Mouse (Mus musculus) MEL (cell line): ENCODE data around the gene Csad. TPM values are rescaled to one million over a fixed set of nuclear protein-coding genes. Genes with fewer than 3 reads are reported as not detected.

Source experiments
- DNase-seq: peaks from one replicate; pipeline ENCODE4 v3.0.0; 2011; ENCODE audit warnings: low read depth, low spot score
- H3K27ac ChIP-seq: 2 replicates; pipeline ENCODE4 v1.5.1; 2012; ENCODE audit warnings: low read depth, mild to moderate bottlenecking, control low read depth, low read length, moderate library complexity; ENCODE audit not compliant: control insufficient read depth
- H3K27me3 ChIP-seq, 2 experiments: fragments of 150-350 bp in 1 of 2; sonication (generic) in 1 of 2; 2 replicates each; pipeline ENCODE4 v1.6.1; 2012; ENCODE audit warnings: low read length in 2 of 2, mild to moderate bottlenecking in 2 of 2, improper control_type of control experiment in 1 of 2, moderate library complexity in 1 of 2; ENCODE audit not compliant: insufficient read depth in 2 of 2, control insufficient read depth in 1 of 2
- H3K36me3 ChIP-seq, 2 experiments: 2 replicates each; pipeline ENCODE4 v1.6.1; 2012 to 2014; ENCODE audit warnings: low read length in 2 of 2, improper control_type of control experiment in 1 of 2, inconsistent platforms in 1 of 2, mild to moderate bottlenecking in 1 of 2; ENCODE audit not compliant: insufficient read depth in 2 of 2, control insufficient read depth in 1 of 2
- H3K4me1 ChIP-seq, 2 experiments: fragments of 150-350 bp in 1 of 2; sonication (generic) in 1 of 2; 2 replicates each; pipeline ENCODE4 v1.6.1; 2012; ENCODE audit warnings: low read length in 2 of 2, improper control_type of control experiment in 1 of 2, mild to moderate bottlenecking in 1 of 2; ENCODE audit not compliant: insufficient read depth in 2 of 2, control insufficient read depth in 1 of 2
- H3K4me3 ChIP-seq, 2 experiments: fragments of 150-350 bp in 1 of 2; sonication (generic) in 1 of 2; 2 replicates each; pipeline ENCODE4 v1.5.1; 2012; ENCODE audit warnings: low read depth in 2 of 2, low read length in 2 of 2, mild to moderate bottlenecking in 2 of 2, moderate library complexity in 2 of 2, control low read depth in 1 of 2, improper control_type of control experiment in 1 of 2; ENCODE audit not compliant: control insufficient read depth in 1 of 2, insufficient read depth in 1 of 2
- H3K79me2 ChIP-seq: 2 replicates; pipeline ENCODE4 v1.6.1; 2012; ENCODE audit warnings: mild to moderate bottlenecking, low read length, moderate library complexity; ENCODE audit not compliant: control insufficient read depth, poor library complexity, insufficient read depth
- H3K9ac ChIP-seq: 2 replicates; pipeline ENCODE4 v1.6.1; 2012; ENCODE audit warnings: low read depth, mild to moderate bottlenecking, control low read depth, low read length, moderate library complexity; ENCODE audit not compliant: control insufficient read depth, poor library complexity, severe bottlenecking
- H3K9me3 ChIP-seq: fragments of 150-350 bp; sonication (generic); replicated peaks from 2 replicates; pipeline ENCODE4 v1.6.1; 2012; ENCODE audit warnings: mild to moderate bottlenecking, low read length, improper control_type of control experiment, moderate library complexity; ENCODE audit not compliant: insufficient read depth
- BHLHE40 ChIP-seq: IDR thresholded peaks from 2 replicates; pipeline ENCODE4 v1.6.1; 2012; ENCODE audit warnings: low read depth, mild to moderate bottlenecking, inconsistent platforms, low read length, improper control_type of control experiment, borderline replicate concordance
- CHD2 ChIP-seq: IDR thresholded peaks from 2 replicates; pipeline ENCODE4 v1.6.1; 2011; ENCODE audit warnings: low read length, improper control_type of control experiment
- E2F4 ChIP-seq: IDR thresholded peaks from 2 replicates; pipeline ENCODE4 v1.6.1; 2011; ENCODE audit warnings: low read depth, low read length, improper control_type of control experiment, borderline replicate concordance
- ELF1 ChIP-seq: IDR thresholded peaks from 2 replicates; pipeline ENCODE4 v1.6.1; 2014; ENCODE audit warnings: low read depth, mild to moderate bottlenecking, inconsistent platforms, low read length, improper control_type of control experiment, moderate library complexity
- ETS1 ChIP-seq: IDR thresholded peaks from 2 replicates; pipeline ENCODE4 v1.6.1; 2012; ENCODE audit warnings: low read depth, mild to moderate bottlenecking, inconsistent platforms, low read length, improper control_type of control experiment, moderate library complexity
- HCFC1 ChIP-seq: IDR thresholded peaks from 2 replicates; pipeline ENCODE4 v1.6.1; 2012; ENCODE audit warnings: low read depth, mild to moderate bottlenecking, inconsistent platforms, low read length, improper control_type of control experiment, moderate library complexity
- JUND ChIP-seq: IDR thresholded peaks from 2 replicates; pipeline ENCODE4 v1.6.1; 2011; ENCODE audit warnings: low read depth, mild to moderate bottlenecking, improper control_type of control experiment, low read length
- KAT2A ChIP-seq: conservative IDR thresholded peaks from 2 replicates; pipeline ENCODE4 v1.6.1; 2012; ENCODE audit warnings: low read depth, low read length, improper control_type of control experiment, inconsistent platforms
- MAFK ChIP-seq: IDR thresholded peaks from 2 replicates; pipeline ENCODE4 v1.6.1; 2011; ENCODE audit warnings: low read depth, mild to moderate bottlenecking, low read length, improper control_type of control experiment, borderline replicate concordance
- MAZ ChIP-seq: IDR thresholded peaks from 2 replicates; pipeline ENCODE4 v1.6.1; 2012; ENCODE audit warnings: low read depth, mild to moderate bottlenecking, inconsistent platforms, low read length, improper control_type of control experiment
- MXI1 ChIP-seq: IDR thresholded peaks from 2 replicates; pipeline ENCODE4 v1.6.1; 2011; ENCODE audit warnings: mild to moderate bottlenecking, low read depth, low read length, improper control_type of control experiment
- MYC ChIP-seq: IDR thresholded peaks from 2 replicates; pipeline ENCODE4 v1.6.1; 2011; ENCODE audit warnings: low read depth, mild to moderate bottlenecking, low read length, improper control_type of control experiment, moderate library complexity
- NRF1 ChIP-seq: IDR thresholded peaks from 2 replicates; pipeline ENCODE4 v1.6.1; 2014; ENCODE audit warnings: low read depth, mild to moderate bottlenecking, inconsistent platforms, low read length, improper control_type of control experiment, moderate library complexity; ENCODE audit not compliant: poor library complexity, insufficient read depth, severe bottlenecking
- POLR2A ChIP-seq, 2 experiments: IDR thresholded peaks; 2 replicates each; pipeline ENCODE4 v1.6.1; 2011 to 2012; ENCODE audit warnings: low read length in 2 of 2, mild to moderate bottlenecking in 2 of 2, control low read depth in 1 of 2, improper control_type of control experiment in 1 of 2, low read depth in 1 of 2, moderate library complexity in 1 of 2; ENCODE audit not compliant: control insufficient read depth in 1 of 2, insufficient read depth in 1 of 2, poor library complexity in 1 of 2
- POLR2AphosphoS2 ChIP-seq: IDR thresholded peaks from 2 replicates; pipeline ENCODE4 v1.6.1; 2011; ENCODE audit warnings: low read length, improper control_type of control experiment
- POLR2AphosphoS5 ChIP-seq: IDR thresholded peaks from 2 replicates; pipeline ENCODE4 v1.6.1; 2012; ENCODE audit warnings: low read depth, borderline replicate concordance, mild to moderate bottlenecking, inconsistent platforms, low read length, moderate library complexity, mixed read lengths
- RAD21 ChIP-seq: IDR thresholded peaks from 2 replicates; pipeline ENCODE4 v1.6.1; 2011; ENCODE audit warnings: mild to moderate bottlenecking, low read depth, low read length, improper control_type of control experiment
- RCOR1 ChIP-seq: IDR thresholded peaks from 2 replicates; pipeline ENCODE4 v1.6.1; 2012; ENCODE audit warnings: low read depth, mild to moderate bottlenecking, inconsistent platforms, low read length, improper control_type of control experiment
- SMC3 ChIP-seq: IDR thresholded peaks from 2 replicates; pipeline ENCODE4 v1.6.1; 2011; ENCODE audit warnings: low read depth, low read length, improper control_type of control experiment
- TAL1 ChIP-seq: IDR thresholded peaks from 2 replicates; pipeline ENCODE4 v1.6.1; 2012; ENCODE audit warnings: mild to moderate bottlenecking, inconsistent platforms, low read length, moderate library complexity, mixed read lengths
- USF1 ChIP-seq: IDR thresholded peaks from 2 replicates; pipeline ENCODE4 v1.6.1; 2014; ENCODE audit warnings: low read depth, mild to moderate bottlenecking, inconsistent platforms, low read length, improper control_type of control experiment, moderate library complexity
- USF2 ChIP-seq, 2 experiments: IDR thresholded peaks; 2 replicates each; pipeline ENCODE4 v1.6.1; 2011 to 2012; ENCODE audit warnings: improper control_type of control experiment in 2 of 2, low read length in 2 of 2, borderline replicate concordance in 1 of 2, inconsistent platforms in 1 of 2, low read depth in 1 of 2, mild to moderate bottlenecking in 1 of 2; ENCODE audit not compliant: insufficient read depth in 1 of 2
- ZC3H11A ChIP-seq: IDR thresholded peaks from 2 replicates; pipeline ENCODE4 v1.6.1; 2012; ENCODE audit warnings: low read depth, mild to moderate bottlenecking, inconsistent platforms, low read length, improper control_type of control experiment
- ZMIZ1 ChIP-seq: IDR thresholded peaks from 2 replicates; pipeline ENCODE4 v1.6.1; 2012; ENCODE audit warnings: low read depth, mild to moderate bottlenecking, inconsistent platforms, low read length, improper control_type of control experiment, moderate library complexity
- ZNF384 ChIP-seq: IDR thresholded peaks from 2 replicates; pipeline ENCODE4 v1.6.1; 2012; ENCODE audit warnings: low read depth, mild to moderate bottlenecking, inconsistent platforms, low read length, improper control_type of control experiment
- polyA plus RNA-seq, 2 experiments: library from polyadenylated mRNA; stranded (reverse) in 1 of 2; unstranded in 1 of 2; fragments of >175 nt in 1 of 2; fragments of >200 nt in 1 of 2; gene quantifications; 2 replicates each; pipeline versions ENCODE4 v1.2.1 to v1.2.4; 2012; ENCODE audit warnings: low replicate concordance in 2 of 2, low read depth in 1 of 2; ENCODE audit not compliant: insufficient read length in 2 of 2, insufficient read depth in 1 of 2, missing spikeins in 1 of 2
- total RNA-seq: library from RNA; depleted of rRNA; stranded (reverse); fragments of 300-350 nt; gene quantifications from 2 replicates; pipeline ENCODE4 v1.2.3, GENCODE M21; 2012

Gene Csad
- total and polyA plus RNA-seq, 3 experiments: 4.1 to 10.5 TPM; not detected in 1

GRCm38 (mm10) chr15:102249967-102250366, 45.4 kb upstream of the Csad start:
- H3K27me3 ChIP-seq: peaks cover 36 to 50% of the 10 kb centered on the region in 2 experiments
- H3K4me1 ChIP-seq: peaks cover 5 to 12% of the 10 kb centered on the region in 2 experiments
- H3K9ac ChIP-seq: no peak overlapping the region
- TF ChIP-seq POLR2A (IDR thresholded peaks at IDR 0.05; ENCODE audit: control insufficient read depth in 1 of 2, insufficient read depth in 1 of 2, low read depth in 1 of 2, low read length in 2 of 2, poor library complexity in 1 of 2) (no peak), ELF1 (no peak)
- TF ChIP-seq, all 39 proteins: peak for 0
- Histone ChIP-seq H3K79me2 (no peaks in the 10 kb centered on the region; the same call in 1 of the 2 replicates), H3K36me3 (no peaks in the 10 kb centered on the region), H3K4me3 (no peak overlapping the region), H3K9me3 (no peaks in the 10 kb centered on the region), H3K27ac (no peak overlapping the region)
- DNase-seq: no peak

- H3K4me1 ChIP-seq: peaks cover 5 to 14% of the 10 kb centered on the region in 2 experiments; a peak in 3 of 4 replicates
- H3K4me3 ChIP-seq: no peak overlapping the region
- no peak for DNase-seq
- H3K27ac ChIP-seq: no peak overlapping the region
- no peak overlapping the region for H3K9ac ChIP-seq
- H3K27me3 ChIP-seq: peaks cover 35 to 47% of the 10 kb centered on the region in 2 experiments
- no peaks in the 10 kb centered on the region; the same call in 1 of the 2 replicates for H3K79me2 ChIP-seq
- H3K36me3 ChIP-seq: peaks cover 0 to 4% of the 10 kb centered on the region in 2 experiments; a peak in 2 of 4 replicates
- no peak for TF ChIP-seq HCFC1
- no peak for TF ChIP-seq RCOR1
- TF ChIP-seq MXI1: no peak
- TF ChIP-seq BHLHE40: no peak
- TF ChIP-seq KAT2A: no peak
- no peaks in the 10 kb centered on the region for H3K9me3 ChIP-seq
Measured at GRCm38 (mm10) chr15:102249251-102249691, 44.7 kb upstream of the Csad start.

DNA sequence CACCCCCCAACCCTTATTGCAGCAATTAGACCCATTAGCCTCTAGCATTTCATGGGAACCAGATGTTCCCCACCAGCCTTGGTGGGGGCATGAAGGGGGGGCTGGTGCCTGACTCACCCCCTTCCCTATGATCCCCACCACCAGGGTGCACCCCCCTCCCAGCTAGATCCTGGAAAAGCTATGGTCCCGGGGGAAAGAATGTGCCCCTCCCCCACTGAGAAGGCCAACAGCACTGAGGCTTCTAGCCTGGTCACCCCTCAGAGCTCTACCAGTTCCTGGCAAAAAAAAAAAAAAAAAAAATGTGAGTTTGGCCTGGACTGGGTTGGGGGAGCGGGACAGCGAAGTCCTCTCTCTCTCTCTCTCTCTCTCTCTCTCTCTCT, 44.3 kb upstream of the Csad start:
- H3K79me2 ChIP-seq: no peaks in the 10 kb centered on the region; the same call in 1 of the 2 replicates
- no peak overlapping the region for H3K27ac ChIP-seq
- no peak for DNase-seq
- peaks cover 0 to 5% of the 10 kb centered on the region in 2 experiments; a peak in 2 of 4 replicates for H3K36me3 ChIP-seq
- H3K27me3 ChIP-seq: peaks cover 30 to 44% of the 10 kb centered on the region in 2 experiments
- H3K9me3 ChIP-seq: no peaks in the 10 kb centered on the region
- no peak overlapping the region for H3K4me3 ChIP-seq
- peaks cover 5 to 18% of the 10 kb centered on the region in 2 experiments for H3K4me1 ChIP-seq
- H3K9ac ChIP-seq: no peak overlapping the region
- TF ChIP-seq ELF1: no peak
- TF ChIP-seq ZC3H11A: no peak
- no peak for TF ChIP-seq HCFC1
- TF ChIP-seq RAD21: no peak
- TF ChIP-seq POLR2AphosphoS5: no peak
- TF ChIP-seq E2F4: no peak
- peak; percentile 33; the same call in 1 of the 2 replicates for TF ChIP-seq JUND
- no peak for TF ChIP-seq USF2 (IDR thresholded peaks at IDR 0.05; ENCODE audit: borderline replicate concordance in 1 of 2, insufficient read depth in 1 of 2, low read depth in 1 of 2, low read length in 2 of 2)
- no peak for TF ChIP-seq ETS1
- no peak for TF ChIP-seq NRF1
- 0 out of 2 replicates have a peak, but pooled peaks have one; percentile 12 for TF ChIP-seq MAZ
- TF ChIP-seq MYC: no peak
- no peak for TF ChIP-seq MAFK
- no peak for TF ChIP-seq POLR2A (IDR thresholded peaks at IDR 0.05; ENCODE audit: control insufficient read depth in 1 of 2, insufficient read depth in 1 of 2, low read depth in 1 of 2, low read length in 2 of 2, poor library complexity in 1 of 2)
- TF ChIP-seq USF1: no peak
- no peak for TF ChIP-seq CHD2
- TF ChIP-seq POLR2AphosphoS2: no peak
- TF ChIP-seq ZNF384: 0 out of 2 replicates have a peak, but pooled peaks have one; percentile 40
- no peak for TF ChIP-seq TAL1
- TF ChIP-seq ZMIZ1: no peak
- TF ChIP-seq SMC3: no peak
